Mouse (Mus musculus): ENCODE data around the gene Kxd1.

GRCm38 (mm10) chr8:70458462-70458861, 69.3 kb downstream of the Kxd1 start:
- TF ChIP-seq POLR2A (IDR thresholded peaks at IDR 0.05; ENCODE audit: extremely low read depth, insufficient read depth, low read length) (no peak), CTCF (IDR thresholded peaks at IDR 0.05; ENCODE audit: extremely low read depth, insufficient read depth, low read length) (no peak)
